Mouse (Mus musculus) lung, postnatal 0 days (tissue): ENCODE results near the gene Zbtb16.

Source experiments
- CTCF ChIP-seq: IDR thresholded peaks from 2 replicates; pipeline ENCODE4 v1.5.1; 2016; ENCODE audit warnings: antibody characterized with exemption, mild to moderate bottlenecking
- EP300 ChIP-seq: IDR thresholded peaks from 2 replicates; pipeline ENCODE4 v1.6.1; 2016; ENCODE audit warnings: antibody characterized with exemption, mild to moderate bottlenecking, control low read depth

DNA sequence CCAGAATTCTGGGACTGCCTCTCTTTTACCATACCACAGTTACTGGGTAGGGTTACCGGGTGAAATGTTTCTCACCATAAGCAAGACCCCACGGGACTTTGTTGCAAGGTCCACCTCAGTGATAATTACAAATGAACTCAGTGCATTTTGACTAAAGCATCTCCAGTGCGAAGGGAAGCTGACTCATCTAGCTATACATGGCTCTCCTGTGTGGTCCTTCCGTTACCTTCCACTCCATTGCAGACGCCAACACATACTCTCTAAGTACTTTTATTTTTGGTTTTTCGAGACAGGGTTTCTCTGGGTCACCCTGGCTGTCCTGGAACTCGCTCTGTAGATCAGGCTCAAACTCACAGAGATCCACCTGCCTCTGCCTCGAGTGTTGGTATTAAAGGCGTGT, 19.9 kb downstream of the Zbtb16 start:
- no peak for TF ChIP-seq EP300
- TF ChIP-seq CTCF, result no peak
